Mouse (Mus musculus) left cerebral cortex, postnatal 10 days (tissue): Measurements from ENCODE around the gene Tmem233. TPM values are rescaled to one million over a fixed set of nuclear protein-coding genes. Genes with fewer than 3 reads are reported as not detected.

Experiments used
- DNase-seq, 2 experiments: peaks; one replicate each; pipeline ENCODE4 v3.0.0; 2021 to 2022; ENCODE audit warnings: low spot score in 2 of 2, mixed read lengths in 1 of 2; ENCODE audit errors: extremely low spot score in 1 of 2
- intact Hi-C: fragments of 180-260 bp; cut with DNase I; formaldehyde crosslinking; loops from one replicate; pipeline ENCODE4 v1.15.1; 2025
- total RNA-seq, 2 experiments: library from RNA; stranded (reverse); gene quantifications; 2 replicates each; pipeline ENCODE4 v1.2.3; 2021

Gene Tmem233
- not detected for total RNA-seq

GRCm38 (mm10) chr5:116083081-116083480 is at the start of gene Tmem233:
TSS of gene Tmem233 (minus strand) at chr5:116083244.
- no peak for DNase-seq
- intact Hi-C loops = no loop called here

- intact Hi-C loops = loop anchor here (2.0 to 10.0 kb wide), 6 partner anchors 91 to 971 kb away; partner anchors contain the start of gene Srrm4
- peak; percentile 83 to 85 for DNase-seq
Measured at GRCm38 (mm10) chr5:116123344-116123743, 40.3 kb upstream of the Tmem233 start.

- intact Hi-C loops = no loop called here
- peak in 1 of 2 experiments; percentile 54 for DNase-seq
Measured at GRCm38 (mm10) chr5:116116567-116116966, 33.5 kb upstream of the Tmem233 start.

GRCm38 (mm10) chr5:116116110-116116509 is 33.1 kb upstream of the Tmem233 start:
- intact Hi-C loops = no loop called here

GRCm38 (mm10) chr5:116115071-116115834 is 32.2 kb upstream of the Tmem233 start:
- peak; percentile 17 to 29 for DNase-seq
- intact Hi-C loops = no loop called here

More at GRCm38 (mm10) chr5:116116110-116116509, 33.1 kb upstream of the Tmem233 start:
- no peak for DNase-seq

- DNase-seq = no peak
- intact Hi-C loops = no loop called here
Measured at GRCm38 (mm10) chr5:116108651-116109050, 25.6 kb upstream of the Tmem233 start.

- intact Hi-C loops = no loop called here
- DNase-seq = no peak
Measured at GRCm38 (mm10) chr5:116084231-116084630, 1.2 kb upstream of the Tmem233 start.

- no peak for DNase-seq
- intact Hi-C loops = no loop called here
Measured at GRCm38 (mm10) chr5:116082241-116082900, 673 bp downstream of the Tmem233 start.

- intact Hi-C loops = no loop called here
- DNase-seq = no peak
Measured at GRCm38 (mm10) chr5:116081616-116082015, 1.4 kb downstream of the Tmem233 start.

GRCm38 (mm10) chr5:116080736-116081135 is 2.3 kb downstream of the Tmem233 start:
- intact Hi-C loops = no loop called here
- DNase-seq = no peak

- intact Hi-C loops = no loop called here
- no peak for DNase-seq
Measured at GRCm38 (mm10) chr5:116069618-116070017, 13.4 kb downstream of the Tmem233 start.

- intact Hi-C loops = no loop called here
- no peak for DNase-seq
Measured at GRCm38 (mm10) chr5:116052826-116053225, 30.2 kb downstream of the Tmem233 start.

- DNase-seq = no peak
- intact Hi-C loops = no loop called here
Measured at GRCm38 (mm10) chr5:116052171-116052570, 30.9 kb downstream of the Tmem233 start.

GRCm38 (mm10) chr5:116049821-116050220 is 33.2 kb downstream of the Tmem233 start:
- DNase-seq = no peak
- intact Hi-C loops = no loop called here

GRCm38 (mm10) chr5:116048321-116048720 is 34.7 kb downstream of the Tmem233 start:
- no peak for DNase-seq
- intact Hi-C loops = no loop called here

- no peak for DNase-seq
- intact Hi-C loops = no loop called here
Measured at GRCm38 (mm10) chr5:116046246-116046645, 36.8 kb downstream of the Tmem233 start.

GRCm38 (mm10) chr5:116045581-116045980 is 37.5 kb downstream of the Tmem233 start:
- intact Hi-C loops = no loop called here
- DNase-seq = no peak

- intact Hi-C loops = no loop called here
- DNase-seq = no peak
Measured at GRCm38 (mm10) chr5:116042241-116042640, 40.8 kb downstream of the Tmem233 start.

GRCm38 (mm10) chr5:116039706-116040105 is 43.3 kb downstream of the Tmem233 start:
- intact Hi-C loops = loop anchor here (10.0 kb wide), 1 partner anchor 1055 kb away; no protein-coding TSS in a partner anchor
- no peak for DNase-seq

GRCm38 (mm10) chr5:116037731-116038130 is 45.3 kb downstream of the Tmem233 start:
- intact Hi-C loops = loop anchor here (10.0 kb wide), 1 partner anchor 1057 kb away; no protein-coding TSS in a partner anchor
- DNase-seq = no peak
